Mouse (Mus musculus) embryonic facial prominence, embryonic 12.5 days (tissue): Measurements from ENCODE around the gene Gstp1. TPM values are rescaled to one million over a fixed set of nuclear protein-coding genes. Genes with fewer than 3 reads are reported as not detected.
A peak's percentile ranks its signal among the peaks of the same experiment; 100 is the strongest.

Source experiments
- ATAC-seq: fragments of 200-750 bp; cut with Nextera tagmentation; 2 replicates; pipeline ENCODE4 v1.8.0; 2017; ENCODE audit not compliant: insufficient number of reproducible peaks, insufficient read depth, low FRiP score, low TSS enrichment
- H3K27ac ChIP-seq: fragments of 300-500 bp; sonication (generic); 2 replicates; pipeline ENCODE4 v1.5.1; 2016; ENCODE audit warnings: mild to moderate bottlenecking
- H3K27me3 ChIP-seq: fragments of 300-500 bp; sonication (generic); 2 replicates; pipeline ENCODE4 v1.6.1; 2016; ENCODE audit warnings: mild to moderate bottlenecking, moderate library complexity
- H3K36me3 ChIP-seq: fragments of 300-500 bp; sonication (generic); 2 replicates; pipeline ENCODE4 v1.6.1; 2016; ENCODE audit warnings: mild to moderate bottlenecking
- H3K4me1 ChIP-seq: fragments of 300-500 bp; sonication (generic); 2 replicates; pipeline ENCODE4 v1.6.1; 2016
- H3K4me2 ChIP-seq: fragments of 300-500 bp; sonication (generic); replicated peaks from 2 replicates; pipeline ENCODE4 v1.6.1; 2016; ENCODE audit warnings: mild to moderate bottlenecking, moderate library complexity
- H3K4me3 ChIP-seq: fragments of 300-500 bp; sonication (generic); 2 replicates; pipeline ENCODE4 v1.5.1; 2016; ENCODE audit warnings: mild to moderate bottlenecking
- H3K9ac ChIP-seq: fragments of 300-500 bp; sonication (generic); 2 replicates; pipeline ENCODE4 v1.6.1; 2016; ENCODE audit warnings: mild to moderate bottlenecking, moderate library complexity
- H3K9me3 ChIP-seq: fragments of 300-500 bp; sonication (generic); 2 replicates; pipeline ENCODE4 v1.6.1; 2016; ENCODE audit warnings: mild to moderate bottlenecking, moderate library complexity
- WGBS: fragments of 180-500 bp; shearing (Covaris S2); methylation state at CpG from one replicate; pipeline ENCODE4 v1.1.7; 2016; 5-methylcytosine and 5-hydroxymethylcytosine counted together
- polyA plus RNA-seq: library from polyadenylated mRNA; unstranded; fragments of >200 nt; fragmentation: Nextera tagmentation; extraction: Ambion mirVana; gene quantifications from 2 replicates; pipeline ENCODE4 v1.2.1, GENCODE M21; 2016

Gene Gstp1
- polyA plus RNA-seq, 1 experiment from 2014 or later: 540 TPM

DNA sequence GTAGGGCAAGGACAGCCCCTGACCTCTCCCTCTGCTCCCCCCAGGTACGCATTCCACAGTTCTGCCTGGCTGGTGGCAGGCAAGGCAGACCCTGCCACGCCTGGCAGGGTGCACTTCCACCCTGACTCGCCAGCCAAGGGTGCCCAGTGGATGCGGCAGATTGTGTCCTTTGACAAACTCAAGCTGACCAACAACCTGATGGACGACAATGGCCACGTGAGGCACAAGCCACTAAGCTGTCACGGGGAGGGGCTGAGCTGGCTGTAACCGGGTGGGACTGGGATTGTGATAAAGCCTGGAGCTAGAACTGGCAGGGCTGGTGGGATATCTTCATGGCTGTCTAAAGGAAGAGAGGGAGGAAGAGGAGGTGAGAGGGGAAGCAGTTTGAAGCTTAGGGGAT lies 40.6 kb downstream of the Gstp1 start:
- no peak overlapping the region for H3K4me2 ChIP-seq
- 67% methylated on average over 8 of the region's 8 CpGs for WGBS
- no peaks in the 10 kb centered on the region for H3K27me3 ChIP-seq
- H3K4me3 ChIP-seq: no peak overlapping the region
- H3K4me1 ChIP-seq: peaks cover 14% of the 10 kb centered on the region
- H3K27ac ChIP-seq: no peak overlapping the region
- H3K9me3 ChIP-seq: no peaks in the 10 kb centered on the region
- peaks cover 4% of the 10 kb centered on the region; the same call in 1 of the 2 replicates for H3K36me3 ChIP-seq
- no peak overlapping the region for H3K9ac ChIP-seq
- ATAC-seq: no peak

DNA sequence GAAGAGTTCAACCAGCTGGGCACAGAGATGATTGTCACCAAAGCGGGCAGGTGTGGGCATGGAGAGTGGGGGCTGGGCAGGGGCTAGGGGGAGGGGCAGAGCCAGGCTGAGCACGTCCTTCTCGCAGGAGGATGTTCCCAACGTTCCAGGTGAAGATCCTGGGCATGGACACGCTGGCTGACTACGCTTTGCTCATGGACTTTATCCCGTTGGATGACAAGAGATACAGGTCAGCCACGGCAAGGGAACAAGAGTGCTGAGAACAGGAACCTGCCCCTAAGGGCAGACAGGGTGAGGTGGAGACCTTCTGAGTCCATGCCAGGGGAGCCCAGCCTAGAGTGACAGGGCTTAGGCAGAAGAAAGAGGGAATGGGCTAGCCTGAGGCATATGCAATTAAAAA lies 41.0 kb downstream of the Gstp1 start:
- 84% methylated on average over 8 of the region's 8 CpGs for WGBS
- H3K27ac ChIP-seq: no peak overlapping the region
- H3K4me1 ChIP-seq: peaks cover 14% of the 10 kb centered on the region

DNA sequence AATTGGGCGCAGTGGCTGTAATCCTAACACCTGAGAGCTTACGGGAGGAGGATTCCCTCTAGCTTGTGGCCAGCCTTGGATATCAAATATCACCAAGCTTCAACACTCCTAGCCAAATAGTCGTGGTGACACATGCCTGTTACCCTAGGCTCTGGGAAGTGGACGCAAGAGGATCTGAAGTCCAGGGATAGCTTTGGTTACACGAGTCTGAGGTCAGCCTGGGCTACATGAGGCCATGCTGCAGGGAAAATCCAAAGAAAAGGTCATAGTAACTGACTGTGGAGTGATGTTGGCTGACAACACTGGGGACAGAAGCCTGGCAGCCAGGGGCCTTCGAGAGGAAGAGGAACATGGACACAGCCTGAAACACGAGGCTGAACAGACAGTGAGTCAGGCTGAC lies 41.7 kb downstream of the Gstp1 start:
- H3K27me3 ChIP-seq: no peaks in the 10 kb centered on the region
- no peaks in the 10 kb centered on the region for H3K36me3 ChIP-seq
- H3K4me1 ChIP-seq: peaks cover 7% of the 10 kb centered on the region
- no peak for ATAC-seq
- 56% methylated on average over 7 of the region's 7 CpGs for WGBS
- no peaks in the 10 kb centered on the region for H3K9me3 ChIP-seq
- no peak overlapping the region for H3K9ac ChIP-seq
- H3K27ac ChIP-seq: no peak overlapping the region
- H3K4me3 ChIP-seq: no peak overlapping the region
- no peak overlapping the region for H3K4me2 ChIP-seq

More for the DNA sequence above, 41.0 kb downstream of the Gstp1 start:
- Histone ChIP-seq H3K36me3 (peaks cover under 1% of the 10 kb centered on the region; the same call in 1 of the 2 replicates), H3K27me3 (no peaks in the 10 kb centered on the region), H3K4me3 (no peak overlapping the region), H3K9ac (no peak overlapping the region), H3K4me2 (no peak overlapping the region), H3K9me3 (no peaks in the 10 kb centered on the region)
- no peak for ATAC-seq

DNA sequence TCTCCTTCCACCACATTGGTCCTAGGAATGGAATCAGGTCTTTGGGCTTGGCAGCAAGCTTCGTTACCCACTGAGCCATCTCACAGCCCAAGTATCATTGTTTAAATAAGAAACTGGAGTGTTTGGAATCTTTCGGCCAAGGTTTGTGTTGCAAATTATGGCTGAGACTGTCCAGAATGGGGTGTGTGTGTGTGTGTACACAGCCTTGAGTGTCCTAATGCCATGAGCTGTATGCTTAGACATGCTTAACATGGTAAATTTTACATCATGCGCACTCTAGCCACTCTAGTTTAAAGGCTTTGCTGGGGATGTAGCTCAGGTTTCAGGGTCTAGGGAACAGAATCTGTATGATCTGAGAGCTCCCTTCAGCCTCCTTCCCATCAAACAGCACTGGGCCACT lies 42.3 kb downstream of the Gstp1 start:
- no peak overlapping the region for H3K27ac ChIP-seq
- H3K4me3 ChIP-seq: no peak overlapping the region
- no peak overlapping the region for H3K4me2 ChIP-seq
- H3K36me3 ChIP-seq: no peaks in the 10 kb centered on the region
- no peaks in the 10 kb centered on the region for H3K9me3 ChIP-seq
- no peaks in the 10 kb centered on the region for H3K27me3 ChIP-seq
- H3K9ac ChIP-seq: no peak overlapping the region
- ATAC-seq: no peak
- peaks cover 3% of the 10 kb centered on the region; the same call in 1 of the 2 replicates for H3K4me1 ChIP-seq
- 75% methylated on average over 3 of the region's 3 CpGs for WGBS

DNA sequence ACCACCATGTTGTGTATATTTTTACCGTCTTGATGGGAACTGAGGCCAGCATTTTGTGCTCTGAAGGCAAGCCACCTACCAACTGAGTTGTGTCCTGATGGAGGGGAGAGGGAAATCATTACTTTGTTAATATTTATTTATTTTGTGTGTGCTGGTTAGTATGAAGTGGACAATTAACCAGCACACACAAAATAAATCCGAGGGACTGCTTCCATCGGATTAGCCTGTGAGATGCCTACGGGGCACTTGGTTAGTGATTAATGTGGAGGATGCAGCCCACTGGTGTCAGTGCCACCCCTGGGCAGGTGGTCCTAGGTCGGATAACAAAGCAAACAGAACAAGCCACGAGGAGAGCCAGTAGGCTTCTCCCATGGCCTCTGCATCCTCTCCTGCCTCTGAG lies 42.9 kb downstream of the Gstp1 start:
- WGBS: 60% methylated on average over 6 of the region's 6 CpGs
- H3K4me2 ChIP-seq: no peak overlapping the region
- no peak for ATAC-seq
- H3K9me3 ChIP-seq: no peaks in the 10 kb centered on the region
- no peaks in the 10 kb centered on the region for H3K27me3 ChIP-seq
- H3K4me1 ChIP-seq: peaks cover 3% of the 10 kb centered on the region; the same call in 1 of the 2 replicates
- H3K36me3 ChIP-seq: no peaks in the 10 kb centered on the region
- H3K27ac ChIP-seq: no peak overlapping the region
- H3K9ac ChIP-seq: no peak overlapping the region
- no peak overlapping the region for H3K4me3 ChIP-seq

DNA sequence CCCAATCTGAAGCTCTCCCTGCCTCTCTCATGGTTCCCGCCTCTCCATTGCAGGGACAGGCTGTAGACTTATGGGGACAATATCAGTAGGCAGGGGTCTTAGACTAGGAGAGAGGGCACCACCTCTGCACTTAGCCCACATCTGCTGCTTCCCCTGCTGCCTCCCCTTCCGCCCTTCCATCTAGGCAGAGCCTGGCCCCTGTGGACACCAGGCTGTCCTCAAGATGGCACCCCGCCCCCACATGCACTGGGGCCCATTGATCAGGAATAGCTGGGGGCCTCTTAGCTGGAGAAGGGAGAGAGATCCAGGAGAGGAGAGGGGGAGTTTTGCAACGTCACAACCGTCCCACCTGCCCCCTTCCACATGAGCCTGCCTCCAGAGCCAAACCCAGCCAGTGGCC lies 45.4 kb downstream of the Gstp1 start, which contains the start of gene Tbx10:
Gene Tbx10 (plus strand): TSS at position 337 of the 400 bp plus-strand sequence.
- no peak within 1 kb of the TSS for H3K4me2 ChIP-seq
- no peak for ATAC-seq
- no peaks in the 10 kb centered on the region for H3K27me3 ChIP-seq
- no peaks in the 10 kb centered on the region for H3K36me3 ChIP-seq
- no peaks in the 10 kb centered on the region for H3K9me3 ChIP-seq
- H3K27ac ChIP-seq: no peak within 1 kb of the TSS
- H3K4me3 ChIP-seq: no peak within 1 kb of the TSS
- no peaks in the 10 kb centered on the region; the same call in 1 of the 2 replicates for H3K4me1 ChIP-seq
- 62% methylated on average over 5 of the region's 5 CpGs for WGBS
- 0 out of 2 replicates have a peak within 1 kb of the TSS, but pooled peaks have one; percentile 2 for H3K9ac ChIP-seq

DNA sequence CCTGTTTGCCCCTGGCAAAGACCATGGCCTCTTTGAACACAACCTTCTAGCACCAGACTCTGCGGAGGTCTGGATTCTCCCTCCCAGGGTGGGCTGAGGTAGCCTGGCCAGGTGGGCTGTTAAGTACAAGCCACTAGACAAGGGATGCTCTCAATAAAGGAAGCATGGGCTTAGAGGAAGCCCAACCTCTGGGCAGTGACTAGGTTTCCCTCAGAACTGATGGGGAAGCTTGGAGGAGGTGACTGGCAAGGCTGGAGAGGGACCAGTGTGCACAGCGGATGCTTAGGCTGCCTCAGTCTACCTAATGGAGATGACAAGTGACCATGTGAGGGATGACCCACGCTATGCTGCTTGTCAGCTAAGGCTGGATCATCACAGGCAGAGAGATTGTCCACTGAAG lies 45.8 kb downstream of the Gstp1 start:
- 77% methylated on average over 3 of the region's 3 CpGs for WGBS
- Histone ChIP-seq H3K9ac (no peak overlapping the region), H3K27ac (no peak overlapping the region), H3K4me2 (no peak overlapping the region), H3K4me1 (peaks cover under 1% of the 10 kb centered on the region; the same call in 1 of the 2 replicates), H3K27me3 (no peaks in the 10 kb centered on the region), H3K4me3 (no peak overlapping the region), H3K36me3 (no peaks in the 10 kb centered on the region), H3K9me3 (no peaks in the 10 kb centered on the region)
- ATAC-seq: no peak

DNA sequence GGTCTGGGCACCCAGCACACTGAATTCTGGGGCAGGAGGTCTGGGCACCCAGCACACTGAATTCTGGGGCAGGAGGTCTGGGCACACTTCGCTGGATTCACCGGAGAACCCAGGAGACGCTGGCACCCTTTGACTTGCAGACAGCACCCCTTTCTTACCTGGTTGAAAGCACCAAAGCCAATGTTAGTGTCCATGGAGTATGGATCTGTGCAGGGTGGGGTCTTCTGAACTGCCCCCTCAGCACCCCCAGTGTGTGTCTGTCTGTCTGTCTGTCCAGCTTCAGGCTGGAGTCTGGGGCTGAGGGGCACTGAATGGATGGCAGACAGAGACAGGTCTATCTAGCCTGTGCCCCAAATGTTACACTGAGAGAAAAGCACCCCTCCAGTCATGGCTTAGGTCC lies 46.2 kb downstream of the Gstp1 start:
- ATAC-seq: no peak

DNA sequence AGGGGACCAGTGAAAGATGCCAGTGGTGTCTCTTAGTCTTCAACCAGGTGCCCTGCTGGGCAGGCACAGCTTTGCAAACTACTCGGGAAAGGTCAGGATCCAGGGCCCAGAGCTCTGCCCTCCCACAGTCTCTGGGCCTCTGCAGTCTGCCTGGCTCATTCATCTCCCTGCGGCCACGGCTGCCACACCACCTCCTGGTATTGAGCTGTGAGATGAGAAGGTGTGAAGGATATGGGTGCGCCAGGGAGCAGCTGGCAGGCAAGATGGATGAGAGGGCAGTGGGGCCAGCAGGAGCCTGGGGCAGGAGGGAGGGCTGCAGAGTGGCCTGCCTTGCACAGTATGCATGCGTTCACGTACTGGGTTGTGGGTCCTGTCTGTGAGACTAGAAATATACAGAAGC lies 47.0 kb downstream of the Gstp1 start:
- Histone ChIP-seq H3K27ac (no peak overlapping the region), H3K36me3 (no peaks in the 10 kb centered on the region), H3K9ac (no peak overlapping the region), H3K27me3 (no peaks in the 10 kb centered on the region), H3K4me1 (peaks cover 11% of the 10 kb centered on the region), H3K4me2 (no peak overlapping the region), H3K4me3 (no peak overlapping the region), H3K9me3 (no peaks in the 10 kb centered on the region)
- 62% methylated on average over 6 of the region's 6 CpGs for WGBS
- no peak for ATAC-seq

More for the DNA sequence above, 46.2 kb downstream of the Gstp1 start:
- H3K9ac ChIP-seq: no peak overlapping the region
- 94% methylated on average over 3 of the region's 3 CpGs for WGBS
- H3K4me1 ChIP-seq: peaks cover 4% of the 10 kb centered on the region
- H3K4me2 ChIP-seq: no peak overlapping the region
- no peaks in the 10 kb centered on the region for H3K9me3 ChIP-seq
- no peak overlapping the region for H3K4me3 ChIP-seq
- no peak overlapping the region for H3K27ac ChIP-seq
- no peaks in the 10 kb centered on the region for H3K36me3 ChIP-seq
- H3K27me3 ChIP-seq: no peaks in the 10 kb centered on the region

DNA sequence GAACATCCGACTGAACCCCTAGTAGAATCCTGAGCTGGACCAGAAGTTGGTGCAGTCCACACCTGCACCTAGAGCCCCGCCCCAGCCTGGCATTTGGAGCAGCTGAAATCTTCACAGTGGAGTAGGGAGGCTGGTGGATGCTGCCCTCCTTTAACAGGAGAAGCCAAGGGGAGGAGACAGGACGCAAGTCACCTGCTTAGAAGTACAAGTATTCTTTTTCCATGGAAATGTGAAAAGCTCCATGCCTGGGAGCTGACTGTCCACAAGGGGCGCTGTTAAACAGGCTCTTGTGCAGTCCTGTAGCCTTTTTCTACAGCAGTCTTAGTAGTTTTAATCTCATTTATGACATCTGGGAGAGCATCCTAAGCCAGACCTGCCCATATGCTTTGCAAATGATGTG lies 49.0 kb downstream of the Gstp1 start:
- no peak for ATAC-seq
- no peaks in the 10 kb centered on the region for H3K9me3 ChIP-seq
- H3K9ac ChIP-seq: no peak overlapping the region
- no peak overlapping the region for H3K4me3 ChIP-seq
- peaks cover 14% of the 10 kb centered on the region for H3K4me1 ChIP-seq
- WGBS: 85% methylated on average over 4 of the region's 4 CpGs
- no peaks in the 10 kb centered on the region for H3K36me3 ChIP-seq
- H3K27me3 ChIP-seq: no peaks in the 10 kb centered on the region
- no peak overlapping the region for H3K4me2 ChIP-seq
- H3K27ac ChIP-seq: no peak overlapping the region

DNA sequence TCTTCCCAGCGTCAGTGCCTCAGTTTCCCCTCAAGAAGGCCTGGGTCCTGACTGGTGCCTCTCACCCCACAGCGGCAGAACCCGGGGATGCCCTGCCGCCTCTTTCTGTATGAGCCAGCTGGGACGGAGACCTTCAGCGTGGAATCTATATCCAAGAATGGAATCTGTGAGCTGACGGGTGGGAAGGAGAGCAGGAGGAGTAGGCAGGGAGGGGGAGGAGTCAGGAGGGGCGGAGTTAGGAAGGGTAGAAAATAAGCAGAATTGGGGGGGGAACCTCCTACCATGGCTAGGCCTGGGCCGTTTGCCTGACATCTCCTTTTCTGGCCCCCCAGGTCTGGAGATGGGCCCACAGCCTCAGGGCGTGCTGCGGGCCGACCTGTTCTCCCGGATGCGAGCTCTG lies 49.7 kb downstream of the Gstp1 start:
- Histone ChIP-seq H3K4me3 (no peak overlapping the region), H3K4me1 (peaks cover 20% of the 10 kb centered on the region), H3K9me3 (no peaks in the 10 kb centered on the region), H3K27me3 (no peaks in the 10 kb centered on the region), H3K36me3 (no peaks in the 10 kb centered on the region), H3K9ac (no peak overlapping the region), H3K4me2 (no peak overlapping the region), H3K27ac (no peak overlapping the region)
- no peak for ATAC-seq
- 86% methylated on average over 14 of the region's 14 CpGs for WGBS

DNA sequence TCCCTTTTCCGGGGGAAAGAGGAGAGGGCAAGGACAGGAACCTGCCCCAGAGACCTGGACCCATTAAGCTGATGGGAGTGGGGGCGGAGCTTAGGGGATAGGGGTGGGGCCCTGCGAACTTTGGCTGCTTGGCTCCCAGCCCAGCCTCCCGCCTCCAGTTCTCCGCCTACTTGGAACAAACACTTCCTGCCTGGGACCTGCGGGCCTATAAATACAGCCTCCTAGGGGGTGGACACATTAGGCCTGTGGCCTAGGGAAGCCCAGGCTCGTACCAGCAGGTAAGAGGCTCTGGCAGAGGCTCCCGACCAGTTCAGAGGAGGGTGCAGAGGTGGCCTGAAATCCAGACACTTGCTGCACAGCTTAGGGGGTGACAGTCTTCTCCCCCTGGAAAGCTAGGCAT lies 51.5 kb downstream of the Gstp1 start, which contains the start of gene Acy3:
Gene Acy3 (plus strand): TSS at position 237 of the 400 bp plus-strand sequence.
- Histone ChIP-seq H3K9ac (no peak within 1 kb of the TSS), H3K9me3 (no peaks in the 10 kb centered on the region), H3K36me3 (no peaks in the 10 kb centered on the region), H3K4me1 (peaks cover 21% of the 10 kb centered on the region), H3K27ac (no peak within 1 kb of the TSS), H3K27me3 (no peaks in the 10 kb centered on the region), H3K4me3 (no peak within 1 kb of the TSS), H3K4me2 (no peak within 1 kb of the TSS; the same call in 1 of the 2 replicates)
- ATAC-seq: peak; percentile 54; the same call in 1 of the 2 replicates
- WGBS: 13% methylated on average over 8 of the region's 8 CpGs
